ENCODE assay signal across 22 mouse cellular contexts in genomic region chr4:142876151-142876550, GRCm38 (mm10).
DNase-seq lines count a peak whose midpoint lies in the region; ATAC-seq and TF ChIP-seq lines count a peak whose summit lies in the region.
"Had no signal": no experiment of that assay in that cellular context is flagged by ENCODE, and none has a peak within 500 bp of the region (broad histone marks: within the 10 kb centered on the region; RNA-seq: fewer than 3 reads in every experiment).

No protein-coding gene starts in this region.

- no peak for TF ChIP-seq POLR2A in cerebellum, adult 2 months (IDR thresholded peaks at IDR 0.05; ENCODE audit: borderline replicate concordance, insufficient read depth, low read length)
- no peak for TF ChIP-seq POLR2A in kidney, adult 2 months (IDR thresholded peaks at IDR 0.05; ENCODE audit: low read depth, low read length)

- H3K27ac ChIP-seq in cerebellum, adult 2 months (ENCODE audit: insufficient read depth, low read length), result no peak overlapping the region
- no peak overlapping the region for H3K27ac ChIP-seq in gastrocnemius, adult 2 months
- H3K27ac ChIP-seq in kidney, adult 2 months (ENCODE audit: insufficient read depth, low read depth, low read length), result no peak overlapping the region
- H3K27ac ChIP-seq in forebrain, embryonic 12.5 days, result no peak overlapping the region
- H3K27ac ChIP-seq: embryonic facial prominence, embryonic 12.5 days; heart, embryonic 13.5 days; hindbrain, embryonic 12.5 days; hindbrain, postnatal 0 days had no signal

- no peak overlapping the region for H3K9ac ChIP-seq in forebrain, embryonic 12.5 days
- H3K9ac ChIP-seq: embryonic facial prominence, embryonic 12.5 days; heart, embryonic 13.5 days; hindbrain, embryonic 12.5 days had no signal

- peak; percentile 81 for ATAC-seq in cerebellum, adult (ENCODE audit: insufficient number of reproducible peaks, low FRiP score, low TSS enrichment)
- no peak for ATAC-seq in forebrain, embryonic 12.5 days (ENCODE audit: low FRiP score)
- ATAC-seq: CD4-positive, CD25-positive, alpha-beta regulatory T cell, adult 4 months; forebrain, embryonic 14.5 days; hindbrain, postnatal 0 days had no signal

- WGBS in cerebellum, adult 2 months, result 9% methylated on average over 3 of the region's 3 CpGs
- 93% methylated on average over 3 of the region's 3 CpGs for WGBS in kidney, adult 2 months
- WGBS in forebrain, embryonic 12.5 days, result 93% methylated on average over 3 of the region's 3 CpGs

- no peak overlapping the region for H3K4me2 ChIP-seq in forebrain, embryonic 12.5 days
- H3K4me2 ChIP-seq: embryonic facial prominence, embryonic 12.5 days; heart, embryonic 13.5 days; hindbrain, embryonic 12.5 days had no signal

- TF ChIP-seq CTCF in cerebellum, adult 2 months (IDR thresholded peaks at IDR 0.05; ENCODE audit: borderline replicate concordance, insufficient read depth, low read depth, low read length), result no peak
- no peak for TF ChIP-seq CTCF in gastrocnemius, adult 2 months (IDR thresholded peaks at IDR 0.05)
- no peak for TF ChIP-seq CTCF in kidney, adult 2 months (conservative IDR thresholded peaks at IDR 0.05; ENCODE audit: insufficient read depth, insufficient read length, low read depth, low read length)

- no peak for DNase-seq in cerebellum, postnatal 4 days (ENCODE audit: low spot score in 2 of 2)
- peak; percentile 97 for DNase-seq in brain, adult 2 months (ENCODE audit: low read depth, low spot score)
- DNase-seq in cerebellum, adult 2 months, result peak; percentile 79 to 94
- DNase-seq in cerebellum, postnatal 10 days, result peak; percentile 90 to 91
- DNase-seq in gastrocnemius, adult 2 months, result no peak
- no peak for DNase-seq in kidney, adult 2 months
- DNase-seq: adrenal gland, adult 8-10 months; adrenal gland, postnatal 36 days; B cell, adult 2 months; gastrocnemius, postnatal 36 days; heart, adult 11 months; heart, postnatal 4 days; kidney, adult 11 months had no signal

- H3K9me3 ChIP-seq in forebrain, embryonic 12.5 days, result no peaks in the 10 kb centered on the region
- H3K9me3 ChIP-seq: embryonic facial prominence, embryonic 12.5 days; heart, embryonic 13.5 days; hindbrain, embryonic 12.5 days had no signal

- peaks cover 33% of the 10 kb centered on the region for H3K4me1 ChIP-seq in cerebellum, adult 2 months (ENCODE audit: control insufficient read depth, insufficient read depth, low read length)
- H3K4me1 ChIP-seq in kidney, adult 2 months (ENCODE audit: control insufficient read depth, insufficient read depth, low read length), result no peaks in the 10 kb centered on the region
- peaks cover 5% of the 10 kb centered on the region for H3K4me1 ChIP-seq in forebrain, embryonic 12.5 days
- H3K4me1 ChIP-seq: heart, embryonic 13.5 days had no signal

- no peaks in the 10 kb centered on the region for H3K36me3 ChIP-seq in kidney, adult 2 months (ENCODE audit: control insufficient read depth, insufficient read depth, low read length)
- no peaks in the 10 kb centered on the region for H3K36me3 ChIP-seq in forebrain, embryonic 12.5 days (replicated peaks)
- H3K36me3 ChIP-seq: embryonic facial prominence, embryonic 12.5 days; G1E; heart, embryonic 13.5 days; hindbrain, embryonic 12.5 days had no signal

- intact Hi-C loops in gastrocnemius, adult 2 months (cut with DNase I), result no loop called here

- no peaks in the 10 kb centered on the region for H3K27me3 ChIP-seq in cerebellum, adult 2 months (ENCODE audit: control insufficient read depth, insufficient read depth, low read length)
- no peaks in the 10 kb centered on the region for H3K27me3 ChIP-seq in kidney, adult 2 months (replicated peaks; ENCODE audit: control insufficient read depth, insufficient read depth, low read length)
- H3K27me3 ChIP-seq in forebrain, embryonic 12.5 days, result 0 out of 2 replicates have a peak, but pooled peaks cover 3% of the 10 kb centered on the region
- H3K27me3 ChIP-seq: embryonic facial prominence, embryonic 12.5 days; hindbrain, embryonic 12.5 days had no signal

- H3K4me3 ChIP-seq in cerebellum, adult 2 months (replicated peaks; ENCODE audit: insufficient read depth, low read depth, low read length), result no peak overlapping the region
- H3K4me3 ChIP-seq in gastrocnemius, adult 2 months, result no peak overlapping the region
- H3K4me3 ChIP-seq in kidney, adult 2 months (ENCODE audit: insufficient read depth, low read depth, low read length), result no peak overlapping the region
- no peak overlapping the region for H3K4me3 ChIP-seq in forebrain, embryonic 12.5 days (replicated peaks)
- H3K4me3 ChIP-seq: embryonic facial prominence, embryonic 12.5 days; heart, embryonic 13.5 days; hindbrain, embryonic 12.5 days had no signal

Comparison
In these comparisons a context has a peak if more than half of its experiments do, and no peak if none do; other contexts are left out.
1. DNase-seq: peak in brain, adult 2 months (single experiment), cerebellum, adult 2 months (2 of 2) and cerebellum, postnatal 10 days (2 of 2); none in cerebellum, postnatal 4 days (0 of 2), gastrocnemius, adult 2 months (single experiment) and kidney, adult 2 months (single experiment).